Mouse (Mus musculus) lung, embryonic 16.5 days (tissue): ENCODE results near the gene Umad1. TPM values are rescaled to one million over a fixed set of nuclear protein-coding genes. Genes with fewer than 3 reads are reported as not detected.

Experiments used
- ATAC-seq: fragments of 200-750 bp; cut with Nextera tagmentation; 2 replicates; pipeline ENCODE4 v1.8.0; 2017; ENCODE audit warnings: low read depth, mild to moderate bottlenecking, moderate library complexity
- H3K27ac ChIP-seq: fragments of 300-500 bp; sonication (generic); 2 replicates; pipeline ENCODE4 v1.5.1; 2014; ENCODE audit warnings: mild to moderate bottlenecking, control low read depth, low read length
- H3K27me3 ChIP-seq: fragments of 300-500 bp; sonication (generic); 2 replicates; pipeline ENCODE4 v1.6.1; 2014; ENCODE audit warnings: low read depth, low read length, mixed read lengths; ENCODE audit not compliant: control insufficient read depth, insufficient read depth
- H3K36me3 ChIP-seq: fragments of 300-500 bp; sonication (generic); 2 replicates; pipeline ENCODE4 v1.6.1; 2014; ENCODE audit warnings: low read length; ENCODE audit not compliant: control insufficient read depth, insufficient read depth
- H3K4me1 ChIP-seq: fragments of 300-500 bp; sonication (generic); replicated peaks from 2 replicates; pipeline ENCODE4 v1.6.1; 2014; ENCODE audit warnings: low read length, mixed read lengths; ENCODE audit not compliant: control insufficient read depth, insufficient read depth
- H3K4me2 ChIP-seq: fragments of 300-500 bp; sonication (generic); 2 replicates; pipeline ENCODE4 v1.6.1; 2014; ENCODE audit warnings: low read depth, low read length, control low read depth
- H3K4me3 ChIP-seq: fragments of 300-500 bp; sonication (generic); 2 replicates; pipeline ENCODE4 v1.5.1; 2014; ENCODE audit warnings: mild to moderate bottlenecking, low read length, control low read depth
- H3K9ac ChIP-seq: fragments of 300-500 bp; sonication (generic); 2 replicates; pipeline ENCODE4 v1.6.1; 2014; ENCODE audit warnings: low read length, control low read depth
- H3K9me3 ChIP-seq: fragments of 300-500 bp; sonication (generic); 2 replicates; pipeline ENCODE4 v1.6.1; 2016; ENCODE audit warnings: low read length; ENCODE audit not compliant: control insufficient read depth
- WGBS: fragments of 180-500 bp; shearing (Covaris S2); extraction: QIAGEN DNeasy Blood & Tissue Kit; methylation state at CpG from one replicate; pipeline ENCODE4 v1.1.7; 2014; 5-methylcytosine and 5-hydroxymethylcytosine counted together
- polyA plus RNA-seq: library from polyadenylated mRNA; unstranded; fragments of >200 nt; fragmentation: Nextera tagmentation; extraction: Ambion mirVana; gene quantifications from 2 replicates; pipeline ENCODE4 v1.2.1, GENCODE M21; 2015

The Umad1 gene
- polyA plus RNA-seq, 1 experiment from 2014 or later = 26.7 TPM

DNA sequence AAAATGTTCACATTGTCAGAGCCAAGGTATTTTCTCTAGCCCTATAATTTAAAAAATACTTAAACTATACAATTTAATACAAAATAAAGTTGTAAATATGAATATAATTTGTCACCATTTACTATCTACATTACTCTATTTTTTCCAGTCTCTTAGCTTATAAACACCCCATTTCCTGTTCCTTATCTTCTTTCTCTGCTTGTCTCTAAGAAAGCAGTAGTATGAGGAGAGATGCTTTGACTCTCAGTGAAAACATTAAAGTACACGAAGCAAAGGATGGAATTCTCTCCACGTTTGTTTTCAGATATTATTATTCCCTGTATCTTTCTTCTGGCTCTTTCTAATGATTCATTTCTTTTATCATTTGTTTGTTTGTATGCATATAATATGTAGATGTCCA lies 99.1 kb downstream of the Umad1 start:
- Histone ChIP-seq H3K9me3 (no peaks in the 10 kb centered on the region), H3K4me3 (no peak overlapping the region), H3K27ac (no peak overlapping the region), H3K36me3 (no peaks in the 10 kb centered on the region), H3K9ac (no peak overlapping the region), H3K27me3 (no peaks in the 10 kb centered on the region), H3K4me1 (no peaks in the 10 kb centered on the region), H3K4me2 (no peak overlapping the region)
- no peak for ATAC-seq
- WGBS = 31% methylated on average over 2 of the region's 2 CpGs

DNA sequence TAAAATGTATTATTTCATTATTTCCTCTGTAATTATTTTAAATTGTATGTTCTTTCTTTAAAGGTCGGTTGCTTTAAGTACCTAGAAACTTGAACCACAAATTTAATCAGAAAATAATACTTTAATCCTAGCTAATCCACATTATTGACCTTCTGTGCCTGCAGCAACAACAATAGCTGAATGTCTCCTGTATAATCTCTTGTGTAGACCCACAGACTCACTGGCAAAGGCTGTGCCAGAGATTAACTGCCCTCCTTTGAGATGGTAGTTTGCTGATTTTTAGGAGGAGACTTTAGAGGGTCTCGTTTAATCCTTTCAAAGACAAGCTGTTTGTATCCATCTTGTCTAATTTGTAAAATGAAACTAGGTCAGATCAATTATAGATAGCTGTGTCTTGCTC lies 99.7 kb downstream of the Umad1 start:
- Histone ChIP-seq H3K4me2 (no peak overlapping the region), H3K27ac (no peak overlapping the region), H3K4me3 (no peak overlapping the region), H3K36me3 (no peaks in the 10 kb centered on the region), H3K27me3 (no peaks in the 10 kb centered on the region), H3K4me1 (no peaks in the 10 kb centered on the region), H3K9ac (no peak overlapping the region), H3K9me3 (no peaks in the 10 kb centered on the region)
- 68% methylated on average over 2 of the region's 2 CpGs for WGBS
- ATAC-seq = no peak

- no peak for ATAC-seq
- Histone ChIP-seq H3K36me3 (no peaks in the 10 kb centered on the region), H3K27me3 (no peaks in the 10 kb centered on the region), H3K4me1 (no peaks in the 10 kb centered on the region), H3K4me2 (no peak overlapping the region), H3K4me3 (no peak overlapping the region), H3K9ac (no peak overlapping the region), H3K9me3 (no peaks in the 10 kb centered on the region), H3K27ac (no peak overlapping the region)
- WGBS = 80% methylated on average over 7 of the region's 7 CpGs
Observed at GRCm38 (mm10) chr6:8360805-8361204, 101.7 kb downstream of the Umad1 start.

- H3K27me3 ChIP-seq = no peaks in the 10 kb centered on the region
- H3K27ac ChIP-seq = no peak overlapping the region
- ATAC-seq = no peak
- WGBS = 62% methylated on average over 12 of the region's 12 CpGs
- no peak overlapping the region for H3K4me2 ChIP-seq
- H3K36me3 ChIP-seq = no peaks in the 10 kb centered on the region
- no peaks in the 10 kb centered on the region for H3K4me1 ChIP-seq
- H3K4me3 ChIP-seq = no peak overlapping the region
- H3K9ac ChIP-seq = no peak overlapping the region
- no peaks in the 10 kb centered on the region for H3K9me3 ChIP-seq
Observed at GRCm38 (mm10) chr6:8364033-8364756, 105.1 kb downstream of the Umad1 start.

DNA sequence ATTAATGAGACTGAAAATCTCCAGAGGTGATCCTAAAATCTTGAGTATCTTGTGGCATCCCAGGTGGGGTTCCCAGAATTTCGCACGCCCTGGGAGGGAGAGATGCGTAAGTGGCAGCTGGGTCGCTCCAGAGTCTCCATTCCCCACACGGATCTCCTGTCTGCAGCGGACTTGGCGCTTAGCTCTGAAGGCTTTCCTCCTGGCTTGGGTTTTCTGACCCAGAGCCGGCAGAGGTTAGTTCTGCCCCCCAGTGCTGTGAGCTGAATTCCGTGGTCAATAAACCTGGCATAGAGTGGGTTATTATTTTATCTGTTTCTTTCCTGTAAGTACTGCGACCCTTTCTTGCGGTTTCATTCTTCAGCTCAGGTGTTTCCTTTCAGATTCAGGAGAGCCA lies 105.7 kb downstream of the Umad1 start:
- H3K27me3 ChIP-seq = no peaks in the 10 kb centered on the region
- H3K4me1 ChIP-seq = no peaks in the 10 kb centered on the region
- no peak overlapping the region for H3K4me2 ChIP-seq
- no peak overlapping the region for H3K4me3 ChIP-seq
- H3K9ac ChIP-seq = no peak overlapping the region
- H3K27ac ChIP-seq = no peak overlapping the region
- 81% methylated on average over 11 of the region's 11 CpGs for WGBS
- no peak for ATAC-seq
- no peaks in the 10 kb centered on the region for H3K9me3 ChIP-seq
- no peaks in the 10 kb centered on the region for H3K36me3 ChIP-seq

DNA sequence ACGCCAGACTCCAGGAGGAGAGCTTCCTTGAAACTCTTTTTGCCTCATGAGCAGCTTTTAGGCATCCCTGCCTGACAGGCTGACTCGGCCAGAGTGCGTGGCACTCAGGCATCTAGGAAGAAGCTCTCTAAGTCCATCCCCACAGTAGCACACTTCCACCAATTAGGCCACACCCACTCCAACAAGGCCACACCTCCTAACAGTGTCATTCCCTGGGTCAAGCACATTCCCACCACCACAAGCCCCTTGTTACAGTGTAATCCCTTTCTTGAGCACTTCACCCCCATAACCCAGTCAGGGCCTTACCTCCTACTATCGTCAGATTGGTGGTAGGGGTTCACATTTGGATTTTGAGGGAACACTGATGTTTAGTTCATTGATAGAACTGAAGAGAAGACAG lies 108.6 kb downstream of the Umad1 start:
- Histone ChIP-seq H3K36me3 (no peaks in the 10 kb centered on the region), H3K27ac (no peak overlapping the region), H3K4me1 (peaks cover 3% of the 10 kb centered on the region; the same call in 1 of the 2 replicates), H3K27me3 (no peaks in the 10 kb centered on the region), H3K4me2 (no peak overlapping the region), H3K9ac (no peak overlapping the region), H3K4me3 (no peak overlapping the region), H3K9me3 (no peaks in the 10 kb centered on the region)
- 89% methylated on average over 4 of the region's 4 CpGs for WGBS
- no peak for ATAC-seq

DNA sequence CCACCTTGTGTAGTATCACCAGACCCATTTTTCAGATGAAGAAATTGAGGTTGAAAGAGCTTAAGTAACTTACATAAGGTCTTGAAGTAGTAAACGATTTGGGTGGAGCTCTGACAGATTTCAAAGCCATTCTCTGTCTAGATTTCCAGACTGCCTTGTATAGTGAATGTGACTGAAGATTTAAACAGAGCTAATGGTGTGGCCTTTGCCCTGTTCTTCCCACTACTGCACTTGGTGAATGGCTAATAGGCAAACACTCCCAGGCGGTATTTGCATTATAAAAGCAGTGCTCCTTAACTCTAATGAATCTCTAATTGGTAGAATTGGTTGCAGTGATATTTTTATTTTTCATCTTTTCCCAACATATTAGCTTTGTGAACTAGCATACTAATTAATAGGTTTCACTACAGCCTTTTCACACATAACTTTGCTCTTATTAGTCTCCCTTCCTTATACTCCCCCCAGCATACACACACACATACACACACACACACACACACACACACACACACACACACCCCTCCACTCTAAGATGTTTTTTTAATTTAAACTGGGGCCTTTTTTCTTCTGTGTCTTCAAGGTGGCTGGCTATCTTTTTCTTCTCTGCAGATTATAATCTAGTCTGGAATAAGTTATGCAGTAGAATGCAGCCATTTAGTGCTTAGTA lies 109.2 kb downstream of the Umad1 start:
- no peak for ATAC-seq
- no peaks in the 10 kb centered on the region for H3K9me3 ChIP-seq
- WGBS = 77% methylated on average over 2 of the region's 2 CpGs
- H3K36me3 ChIP-seq = no peaks in the 10 kb centered on the region
- H3K9ac ChIP-seq = no peak overlapping the region
- no peak overlapping the region for H3K4me3 ChIP-seq
- H3K27me3 ChIP-seq = no peaks in the 10 kb centered on the region
- H3K27ac ChIP-seq = no peak overlapping the region
- H3K4me1 ChIP-seq = peaks cover 3% of the 10 kb centered on the region; the same call in 1 of the 2 replicates
- no peak overlapping the region for H3K4me2 ChIP-seq

DNA sequence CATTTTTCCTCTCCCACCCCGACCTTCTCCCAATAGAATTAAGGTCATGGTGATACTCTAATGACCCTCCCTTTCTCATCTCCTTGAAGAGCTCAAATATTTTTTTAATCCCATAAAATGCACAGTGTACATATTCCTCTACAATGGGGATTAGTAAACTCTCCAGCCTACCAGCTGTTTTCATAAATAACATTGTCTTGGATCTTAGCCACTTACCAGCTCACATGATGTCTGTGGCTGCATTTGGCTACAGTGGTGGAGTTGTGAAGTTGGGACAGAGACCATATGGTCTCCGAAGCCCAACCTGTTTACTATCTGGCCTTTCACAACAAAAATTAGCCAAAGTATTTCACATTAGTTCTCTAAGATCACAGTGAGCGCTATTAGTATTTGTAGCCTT lies 111.5 kb downstream of the Umad1 start:
- Histone ChIP-seq H3K9me3 (no peaks in the 10 kb centered on the region), H3K27ac (0 out of 2 replicates have a peak overlapping the region, but pooled peaks have one; percentile 19), H3K4me1 (peaks cover 3% of the 10 kb centered on the region; the same call in 1 of the 2 replicates), H3K9ac (no peak overlapping the region), H3K4me3 (no peak overlapping the region), H3K27me3 (no peaks in the 10 kb centered on the region), H3K4me2 (no peak overlapping the region), H3K36me3 (no peaks in the 10 kb centered on the region)
- 53% methylated on average over 3 of the region's 3 CpGs for WGBS
- ATAC-seq = peak; percentile 93

GRCm38 (mm10) chr6:8373051-8373450 lies 114.0 kb downstream of the Umad1 start:
- no peak overlapping the region for H3K27ac ChIP-seq
- no peak for ATAC-seq
- H3K9me3 ChIP-seq = no peaks in the 10 kb centered on the region
- H3K4me1 ChIP-seq = peaks cover 3% of the 10 kb centered on the region; the same call in 1 of the 2 replicates
- 54% methylated on average over 2 of the region's 2 CpGs for WGBS
- no peaks in the 10 kb centered on the region for H3K27me3 ChIP-seq
- no peak overlapping the region for H3K4me3 ChIP-seq
- H3K36me3 ChIP-seq = no peaks in the 10 kb centered on the region
- no peak overlapping the region for H3K9ac ChIP-seq
- H3K4me2 ChIP-seq = no peak overlapping the region
